ENCODE assay signal across 21 mouse cellular contexts in the genomic region with DNA sequence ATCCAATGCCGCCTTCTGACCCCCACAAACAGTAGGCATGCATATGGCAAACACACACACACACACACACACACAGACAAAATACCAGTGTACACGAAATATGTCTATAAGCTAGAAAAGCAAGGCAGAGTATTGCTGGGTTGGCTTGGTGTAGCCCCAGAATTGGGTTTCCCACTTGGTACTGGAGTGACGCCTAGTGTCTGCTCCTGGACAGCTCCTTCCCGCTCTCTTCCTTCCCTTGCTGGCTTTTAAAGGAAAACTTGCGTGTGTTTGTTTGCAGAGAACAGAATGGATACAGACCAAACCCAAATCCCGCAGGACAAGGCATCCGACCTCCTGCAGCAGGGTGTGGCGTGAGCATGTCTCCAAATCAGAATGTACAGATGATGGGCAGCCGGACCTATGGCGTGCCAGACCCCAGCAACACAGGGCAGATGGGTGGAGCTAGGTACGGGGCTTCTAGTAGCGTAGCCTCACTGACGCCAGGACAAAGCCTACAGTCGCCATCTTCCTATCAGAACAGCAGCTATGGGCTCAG.
"Had no signal": no experiment of that assay in that cellular context is flagged by ENCODE, and none has a peak within 500 bp of the region (broad histone marks: within the 10 kb centered on the region; RNA-seq: fewer than 3 reads in every experiment).

No protein-coding gene starts in this region.

- H3K27ac ChIP-seq: heart, embryonic 13.5 days; heart, embryonic 15.5 days; hindbrain, embryonic 10.5 days; hindbrain, embryonic 12.5 days; hindbrain, embryonic 14.5 days; intestine, embryonic 15.5 days; limb, embryonic 10.5 days; limb, embryonic 12.5 days; liver, embryonic 13.5 days; liver, embryonic 15.5 days had no signal

- H3K9ac ChIP-seq: heart, embryonic 13.5 days; heart, embryonic 15.5 days; hindbrain, embryonic 12.5 days; hindbrain, embryonic 14.5 days; intestine, embryonic 15.5 days; limb, embryonic 12.5 days; liver, embryonic 13.5 days; liver, embryonic 15.5 days; liver, postnatal 0 days had no signal

- H3K4me3 ChIP-seq: heart, embryonic 13.5 days; heart, embryonic 15.5 days; hindbrain, embryonic 10.5 days; hindbrain, embryonic 12.5 days; intestine, embryonic 15.5 days; limb, embryonic 10.5 days; limb, embryonic 12.5 days; liver, embryonic 13.5 days; liver, embryonic 15.5 days had no signal

- H3K4me1 ChIP-seq: heart, embryonic 15.5 days; hindbrain, embryonic 10.5 days; hindbrain, embryonic 12.5 days; intestine, embryonic 15.5 days; limb, embryonic 10.5 days; limb, embryonic 12.5 days; liver, embryonic 13.5 days; liver, embryonic 15.5 days had no signal

- DNase-seq: gastrocnemius, postnatal 14 days; gastrocnemius, postnatal 36 days; heart, postnatal 14 days; heart, postnatal 36 days; kidney, adult 18-20 months; kidney, adult 8-10 months; kidney, postnatal 10 days; kidney, postnatal 25 days; kidney, postnatal 4 days; liver; liver, embryonic 13.5 days; liver, postnatal 0 days had no signal

- H3K27me3 ChIP-seq: heart, embryonic 13.5 days; heart, embryonic 15.5 days; hindbrain, embryonic 12.5 days; intestine, embryonic 15.5 days; limb, embryonic 12.5 days; liver, embryonic 13.5 days; liver, embryonic 15.5 days had no signal
